Mouse (Mus musculus) CH12.LX (cell line): ENCODE measurements around the gene Rab36.

Experiments used
- MAX ChIP-seq: IDR thresholded peaks from 2 replicates; pipeline ENCODE4 v1.6.1; 2011; ENCODE audit warnings: low read length, improper control_type of control experiment
- POLR2A ChIP-seq: IDR thresholded peaks from 2 replicates; pipeline ENCODE4 v1.6.1; 2011; ENCODE audit warnings: low read depth, mild to moderate bottlenecking, improper control_type of control experiment, low read length
- RAD21 ChIP-seq: IDR thresholded peaks from 2 replicates; pipeline ENCODE4 v1.6.1; 2011; ENCODE audit warnings: low read depth, mild to moderate bottlenecking, low read length, improper control_type of control experiment, moderate library complexity

GRCm38 (mm10) chr10:75030234-75030633, 6.6 kb upstream of the Rab36 start:
- TF ChIP-seq RAD21 = no peak
- TF ChIP-seq MAX = no peak
- TF ChIP-seq POLR2A = no peak
